Mouse (Mus musculus) limb, embryonic 11.5 days (tissue): ENCODE data around the gene Prpf40b. TPM values are rescaled to one million over a fixed set of nuclear protein-coding genes. Genes with fewer than 3 reads are reported as not detected.

ENCODE experiments used
- ATAC-seq: fragments of 200-750 bp; cut with Nextera tagmentation; 2 replicates; pipeline ENCODE4 v1.8.0; 2017; ENCODE audit warnings: low read depth; ENCODE audit not compliant: insufficient number of reproducible peaks, low FRiP score, low TSS enrichment
- DNase-seq: peaks from one replicate; pipeline ENCODE4 v3.0.0-alpha.2; 2015; ENCODE audit warnings: low spot score
- H3K27ac ChIP-seq: fragments of 300-500 bp; sonication (generic); replicated peaks from 2 replicates; pipeline ENCODE4 v1.5.1; 2014; ENCODE audit warnings: low read depth, mild to moderate bottlenecking, low read length
- H3K27me3 ChIP-seq: fragments of 300-500 bp; sonication (generic); 2 replicates; pipeline ENCODE4 v1.6.1; 2014; ENCODE audit warnings: mild to moderate bottlenecking, low read length, mixed read lengths; ENCODE audit not compliant: control insufficient read depth, insufficient read depth
- H3K36me3 ChIP-seq: fragments of 300-500 bp; sonication (generic); 2 replicates; pipeline ENCODE4 v1.6.1; 2014; ENCODE audit warnings: mild to moderate bottlenecking, low read length, moderate library complexity, mixed read lengths; ENCODE audit not compliant: control insufficient read depth, insufficient read depth
- H3K4me1 ChIP-seq: fragments of 300-500 bp; sonication (generic); 2 replicates; pipeline ENCODE4 v1.6.1; 2014; ENCODE audit warnings: low read length, mixed read lengths; ENCODE audit not compliant: control insufficient read depth, insufficient read depth
- H3K4me2 ChIP-seq: fragments of 300-500 bp; sonication (generic); 2 replicates; pipeline ENCODE4 v1.6.1; 2014; ENCODE audit warnings: low read depth, mild to moderate bottlenecking, moderate library complexity; ENCODE audit not compliant: severe bottlenecking
- H3K4me3 ChIP-seq: fragments of 300-500 bp; sonication (generic); 2 replicates; pipeline ENCODE4 v1.5.1; 2014; ENCODE audit warnings: low read depth, low read length
- H3K9ac ChIP-seq: fragments of 300-500 bp; sonication (generic); 2 replicates; pipeline ENCODE4 v1.6.1; 2014; ENCODE audit warnings: mild to moderate bottlenecking, low read length
- H3K9me3 ChIP-seq: fragments of 300-500 bp; sonication (generic); 2 replicates; pipeline ENCODE4 v1.6.1; 2016; ENCODE audit warnings: low read length; ENCODE audit not compliant: control insufficient read depth
- WGBS: fragments of 180-500 bp; shearing (Covaris S2); extraction: QIAGEN DNeasy Blood & Tissue Kit; methylation state at CpG from one replicate; pipeline ENCODE4 v1.1.7; 2014; 5-methylcytosine and 5-hydroxymethylcytosine counted together
- polyA plus RNA-seq: library from polyadenylated mRNA; unstranded; fragments of >200 nt; fragmentation: Nextera tagmentation; extraction: Ambion mirVana; gene quantifications from 2 replicates; pipeline ENCODE4 v1.2.1, GENCODE M21; 2014

The Prpf40b gene
- polyA plus RNA-seq, 1 experiment from 2014 or later: 51.9 TPM

DNA sequence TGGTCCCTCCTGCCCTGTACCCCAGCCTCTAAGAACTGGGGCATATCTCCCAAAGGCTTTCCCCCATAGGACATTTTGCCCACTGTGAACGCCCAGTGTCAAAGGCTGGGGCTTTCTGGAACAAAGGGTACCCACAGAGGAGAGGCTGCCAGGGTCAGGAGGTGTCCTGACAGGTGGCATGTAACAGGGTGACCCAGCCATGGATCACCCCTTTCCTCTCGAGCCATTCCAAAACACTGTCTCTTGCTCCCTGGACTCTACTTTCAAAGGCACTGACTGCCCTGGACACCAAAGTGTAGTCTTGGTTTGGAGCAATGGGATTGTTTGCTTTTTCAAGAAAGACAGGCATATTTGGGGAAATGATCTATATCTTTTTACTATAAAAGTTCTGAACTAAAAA is 35.4 kb downstream of the Prpf40b start:
- H3K4me3 ChIP-seq: no peak overlapping the region
- H3K4me1 ChIP-seq: peaks cover 39% of the 10 kb centered on the region
- peaks cover 19% of the 10 kb centered on the region for H3K36me3 ChIP-seq
- H3K9me3 ChIP-seq: no peaks in the 10 kb centered on the region
- ATAC-seq (no peak), DNase-seq (no peak)
- WGBS: 76% methylated on average over 2 of the region's 2 CpGs
- no peak overlapping the region for H3K27ac ChIP-seq
- H3K9ac ChIP-seq: no peak overlapping the region
- no peak overlapping the region for H3K4me2 ChIP-seq
- H3K27me3 ChIP-seq: no peaks in the 10 kb centered on the region

DNA sequence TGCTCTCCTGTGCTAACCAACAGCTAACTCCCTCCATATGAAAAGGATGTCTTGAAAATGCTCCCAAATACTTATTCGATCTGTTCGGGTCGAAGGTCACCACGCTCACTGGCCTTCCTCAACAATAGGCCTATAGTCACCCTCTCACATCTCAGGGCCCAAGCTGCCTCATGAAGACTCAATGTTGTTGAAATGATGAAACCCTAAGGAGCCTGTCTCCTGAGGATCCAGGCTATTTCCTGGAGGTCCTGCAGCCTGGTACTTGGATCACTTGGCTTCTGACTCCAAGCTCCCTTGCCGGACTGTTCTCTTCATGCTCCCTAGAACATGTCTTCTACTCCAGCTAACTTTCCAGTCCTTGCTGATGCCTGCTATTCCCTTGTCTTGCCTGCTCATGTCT is 36.5 kb downstream of the Prpf40b start:
- peaks cover 21% of the 10 kb centered on the region for H3K36me3 ChIP-seq
- no peak overlapping the region for H3K4me2 ChIP-seq
- DNase-seq (no peak), ATAC-seq (no peak)
- H3K9me3 ChIP-seq: no peaks in the 10 kb centered on the region
- H3K27ac ChIP-seq: peak overlapping the region; percentile 96
- H3K4me3 ChIP-seq: no peak overlapping the region
- H3K9ac ChIP-seq: no peak overlapping the region
- peaks cover 45% of the 10 kb centered on the region for H3K4me1 ChIP-seq
- 89% methylated on average over 5 of the region's 5 CpGs for WGBS
- H3K27me3 ChIP-seq: no peaks in the 10 kb centered on the region

DNA sequence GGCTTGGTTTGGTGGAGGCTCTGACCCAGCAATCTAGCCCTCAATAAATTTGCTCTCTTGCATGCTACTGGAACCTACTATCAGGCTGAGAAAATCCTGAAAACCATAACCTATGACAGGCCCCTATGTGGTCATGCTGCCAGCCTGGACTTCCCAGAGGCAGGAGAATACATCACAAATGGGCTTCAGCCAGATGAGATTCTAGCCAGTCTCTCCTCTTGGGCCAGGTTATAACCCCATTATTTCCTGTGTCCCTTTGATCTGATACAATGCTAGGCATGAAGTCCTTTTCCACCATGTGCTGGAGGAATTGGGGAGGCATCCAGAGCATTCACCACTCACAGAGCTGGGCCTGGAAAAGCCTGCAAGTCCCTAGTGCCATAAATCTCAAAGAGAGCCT is 37.2 kb downstream of the Prpf40b start:
- Histone ChIP-seq H3K9me3 (no peaks in the 10 kb centered on the region), H3K4me2 (0 out of 2 replicates have a peak overlapping the region, but pooled peaks have one; percentile 8), H3K27ac (peak overlapping the region; percentile 96), H3K36me3 (peaks cover 19% of the 10 kb centered on the region; the same call in 1 of the 2 replicates), H3K4me1 (peaks cover 45% of the 10 kb centered on the region), H3K9ac (peak overlapping the region; percentile 45), H3K27me3 (no peaks in the 10 kb centered on the region), H3K4me3 (no peak overlapping the region)
- DNase-seq: peak; percentile 31
- ATAC-seq: no peak

DNA sequence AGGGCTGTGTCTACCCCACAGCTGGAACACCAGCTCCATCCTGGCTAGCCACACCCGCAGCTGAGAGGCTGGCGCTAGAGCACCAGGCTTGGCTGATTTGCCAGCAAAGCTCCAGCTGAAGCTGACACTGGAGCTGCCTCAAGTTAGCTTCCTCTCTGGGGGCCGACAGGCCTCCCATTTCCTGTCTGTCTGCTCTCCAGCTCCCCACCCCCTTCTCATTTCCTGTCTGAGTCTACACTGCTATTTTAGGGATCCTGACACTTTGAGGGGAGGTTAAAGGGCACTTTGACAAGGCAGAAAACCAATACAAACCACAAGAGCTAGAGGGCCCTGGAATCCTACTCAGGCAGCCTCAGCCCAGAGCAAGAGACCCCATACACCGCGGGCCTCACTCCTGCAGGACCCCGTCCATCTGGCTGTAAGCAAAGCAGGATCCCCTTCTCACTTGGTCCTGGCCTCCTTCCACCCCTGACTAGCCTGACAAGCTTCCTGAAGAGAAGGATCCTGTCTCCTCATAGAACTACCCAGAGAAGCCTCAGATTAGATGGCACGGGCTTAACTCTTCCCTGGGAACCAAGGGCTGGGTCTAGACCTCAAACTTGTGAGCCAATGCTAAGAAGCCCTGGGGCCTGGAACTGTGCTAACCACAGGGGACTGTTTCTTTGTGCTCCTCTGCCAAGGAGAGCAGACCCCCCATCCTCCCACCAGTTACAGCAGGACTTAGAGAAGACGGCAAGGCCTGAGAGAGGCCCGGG is 38.2 kb downstream of the Prpf40b start:
- Histone ChIP-seq H3K4me3 (no peak overlapping the region), H3K4me2 (peak overlapping the region; percentile 8), H3K9ac (peak overlapping the region; percentile 44), H3K36me3 (peaks cover 10% of the 10 kb centered on the region; the same call in 1 of the 2 replicates), H3K27ac (peak overlapping the region; percentile 96), H3K4me1 (peaks cover 45% of the 10 kb centered on the region), H3K9me3 (no peaks in the 10 kb centered on the region), H3K27me3 (no peaks in the 10 kb centered on the region)
- ATAC-seq (peak; percentile 88), DNase-seq (peak; percentile 88)
- WGBS: 24% methylated on average over 9 of the region's 9 CpGs

DNA sequence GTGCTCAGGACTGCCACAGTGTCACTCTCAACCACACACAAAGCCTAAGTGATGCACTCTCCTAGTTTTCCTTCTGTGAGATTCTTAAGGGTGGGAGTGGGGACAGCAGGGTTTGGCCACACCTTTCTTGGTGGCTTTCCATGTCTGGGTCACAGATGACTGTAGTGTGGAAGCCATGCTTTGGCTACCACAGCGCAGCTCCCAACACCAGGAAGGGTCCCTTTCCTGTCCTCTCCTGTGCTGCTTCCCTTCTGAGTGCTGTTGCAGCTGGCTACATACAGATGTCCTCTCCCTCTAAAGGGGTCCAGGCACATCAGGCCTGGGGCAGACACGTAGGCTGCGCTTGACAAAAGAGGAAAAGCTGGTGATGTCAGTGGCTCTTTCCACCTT is 38.8 kb downstream of the Prpf40b start:
- Histone ChIP-seq H3K4me3 (no peak overlapping the region), H3K9ac (peak overlapping the region; percentile 44), H3K4me2 (peak overlapping the region; percentile 8; the same call in 1 of the 2 replicates), H3K27ac (peak overlapping the region; percentile 96), H3K9me3 (no peaks in the 10 kb centered on the region), H3K27me3 (no peaks in the 10 kb centered on the region), H3K36me3 (peaks cover 8% of the 10 kb centered on the region; the same call in 1 of the 2 replicates), H3K4me1 (peaks cover 45% of the 10 kb centered on the region)
- WGBS: 76% methylated on average over 3 of the region's 3 CpGs
- ATAC-seq (no peak), DNase-seq (no peak)

DNA sequence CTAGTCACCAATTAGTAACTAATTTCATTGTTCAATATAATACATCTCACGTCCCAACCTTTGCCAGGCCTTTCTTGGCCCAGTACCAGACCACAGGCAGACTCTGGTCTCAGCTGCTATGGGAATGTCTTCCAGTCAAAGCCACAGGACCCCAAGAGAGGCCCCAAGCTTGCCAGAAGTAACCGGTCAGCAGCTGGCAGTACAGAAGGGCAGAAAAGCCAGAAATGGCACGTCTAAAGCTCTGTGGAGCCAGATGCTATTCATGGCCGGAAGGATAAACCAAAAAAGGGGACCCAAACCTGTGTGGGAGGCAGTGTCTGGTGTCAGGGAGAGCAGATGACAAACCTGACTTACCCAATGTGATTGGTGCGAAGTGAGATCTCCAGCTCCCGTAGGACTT is 39.6 kb downstream of the Prpf40b start:
- H3K9ac ChIP-seq: no peak overlapping the region
- DNase-seq (no peak), ATAC-seq (no peak)
- H3K4me2 ChIP-seq: no peak overlapping the region
- H3K4me3 ChIP-seq: no peak overlapping the region
- 78% methylated on average over 6 of the region's 6 CpGs for WGBS
- peak overlapping the region; percentile 96 for H3K27ac ChIP-seq
- peaks cover 52% of the 10 kb centered on the region for H3K4me1 ChIP-seq
- no peaks in the 10 kb centered on the region for H3K9me3 ChIP-seq
- peaks cover 5% of the 10 kb centered on the region; the same call in 1 of the 2 replicates for H3K36me3 ChIP-seq
- no peaks in the 10 kb centered on the region for H3K27me3 ChIP-seq

DNA sequence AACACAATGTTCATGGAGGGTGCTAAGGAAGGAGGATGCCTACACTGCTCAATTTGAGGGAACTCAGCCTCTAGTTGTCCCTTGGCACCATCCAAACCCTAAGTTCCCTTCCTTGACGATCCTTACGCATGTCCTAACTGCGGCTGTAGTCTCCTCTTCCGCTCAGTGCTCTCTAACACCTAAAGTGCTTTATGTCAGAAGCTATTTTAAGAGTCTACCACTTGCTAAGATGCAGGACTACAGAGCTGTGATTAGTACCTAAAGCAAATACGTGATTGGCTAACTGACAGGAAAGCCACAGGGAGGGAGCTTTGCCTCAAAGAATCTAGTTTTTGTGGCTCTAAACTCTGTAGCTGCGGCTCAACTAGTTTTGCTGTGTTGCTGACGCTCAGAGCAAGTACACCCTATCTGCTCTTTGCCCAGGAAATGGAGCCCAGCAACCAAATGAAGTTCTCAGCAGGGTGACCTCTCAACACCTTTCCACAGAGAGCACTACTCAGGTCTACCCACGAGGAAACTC is 41.0 kb downstream of the Prpf40b start:
- Histone ChIP-seq H3K36me3 (peaks cover 5% of the 10 kb centered on the region; the same call in 1 of the 2 replicates), H3K4me1 (peaks cover 55% of the 10 kb centered on the region), H3K27ac (no peak overlapping the region; the same call in 1 of the 2 replicates), H3K4me3 (no peak overlapping the region), H3K4me2 (no peak overlapping the region), H3K9me3 (no peaks in the 10 kb centered on the region), H3K9ac (no peak overlapping the region), H3K27me3 (no peaks in the 10 kb centered on the region)
- DNase-seq (no peak), ATAC-seq (no peak)
- WGBS: 77% methylated on average over 8 of the region's 8 CpGs

DNA sequence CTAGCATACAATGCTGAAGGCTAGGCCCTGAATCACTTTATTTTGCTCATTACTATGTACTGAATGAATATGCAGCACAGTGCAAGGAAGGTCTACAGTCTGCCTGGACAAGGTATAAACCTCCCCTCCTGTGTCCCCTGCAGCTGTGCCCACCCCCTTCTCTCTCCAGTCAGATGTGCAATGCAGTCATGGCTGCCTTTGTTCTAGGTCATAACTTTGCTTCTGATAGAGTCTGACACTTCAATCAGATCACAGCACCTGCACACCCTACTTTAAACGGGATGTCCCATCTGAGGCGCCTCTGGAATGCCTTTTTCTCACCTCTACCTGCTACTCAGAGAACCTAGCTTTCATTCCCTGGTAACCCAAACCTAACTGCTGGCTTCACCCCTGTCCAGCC is 44.0 kb downstream of the Prpf40b start:
- ATAC-seq (no peak), DNase-seq (no peak)
- Histone ChIP-seq H3K27me3 (no peaks in the 10 kb centered on the region), H3K4me2 (no peak overlapping the region), H3K4me3 (no peak overlapping the region), H3K27ac (no peak overlapping the region), H3K36me3 (peaks cover 2% of the 10 kb centered on the region; the same call in 1 of the 2 replicates), H3K4me1 (peaks cover 52% of the 10 kb centered on the region), H3K9ac (no peak overlapping the region), H3K9me3 (no peaks in the 10 kb centered on the region)
- 72% methylated on average over 2 of the region's 2 CpGs for WGBS
